ENCODE assay signal across 9 mouse cellular contexts in the genomic region with DNA sequence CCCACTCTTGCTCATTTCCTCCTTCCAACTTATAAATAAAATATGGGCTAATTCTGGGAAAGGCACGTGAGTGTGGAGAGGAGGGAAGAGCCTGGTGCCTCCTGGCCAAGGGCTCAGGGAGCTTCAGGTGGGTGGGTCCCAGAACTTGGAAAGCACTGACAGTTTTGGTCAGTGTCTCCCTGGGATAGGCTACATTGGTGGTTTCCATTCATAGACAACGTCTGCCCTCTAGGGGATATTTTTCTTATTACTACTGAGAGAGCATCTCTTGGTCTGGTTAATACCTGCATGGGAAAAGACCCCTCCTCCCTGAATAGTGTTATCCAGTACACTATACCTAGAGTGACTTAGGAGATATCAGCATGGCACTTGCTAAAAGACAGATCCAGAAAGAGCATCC. TPM values are rescaled to one million over a fixed set of nuclear protein-coding genes. Genes with fewer than 3 reads are reported as not detected.
A peak's percentile ranks its signal among the peaks of the same experiment; 100 is the strongest.
DNase-seq lines count a peak whose midpoint lies in the region; TF ChIP-seq lines count a peak whose summit lies in the region.
"Had no signal": no experiment of that assay in that cellular context is flagged by ENCODE, and none has a peak within 500 bp of the region (broad histone marks: within the 10 kb centered on the region; RNA-seq: fewer than 3 reads in every experiment).

No protein-coding gene starts in this region.

- intact Hi-C loops in gastrocnemius, adult 2 months (cut with DNase I), result no loop called here
- intact Hi-C loops in gastrocnemius, postnatal 14 days (cut with DNase I; ENCODE audit: low total_unique reads), result no loop called here

- DNase-seq in gastrocnemius, adult 2 months, result no peak
- no peak for DNase-seq in gastrocnemius, postnatal 14 days
- peak; percentile 15 for DNase-seq in lung, postnatal 10 days
- no peak for DNase-seq in lung, postnatal 4 days
- DNase-seq in fibroblast of lung, adult 2 months (ENCODE audit: low read depth), result peak; percentile 40
- DNase-seq in splenic B cell, adult 2 months (ENCODE audit: low read depth, low spot score), result peak; percentile 8
- no peak for DNase-seq in urinary bladder, adult 18-20 months (ENCODE audit: low spot score in 2 of 2)
- no peak for DNase-seq in ovary, adult 18-20 months (ENCODE audit: low spot score)

- TF ChIP-seq CTCF in gastrocnemius, adult 2 months (IDR thresholded peaks at IDR 0.05), result peak; percentile 28; the same call in 1 of the 2 replicates

- H3K27ac ChIP-seq in gastrocnemius, adult 2 months, result no peak overlapping the region

- H3K27me3 ChIP-seq in splenic B cell, adult 2 months (ENCODE audit: control insufficient read depth, insufficient read depth, low read length, poor library complexity, severe bottlenecking), result no peaks in the 10 kb centered on the region

- H3K4me3 ChIP-seq in gastrocnemius, adult 2 months, result no peak overlapping the region

- no peaks in the 10 kb centered on the region for H3K36me3 ChIP-seq in splenic B cell, adult 2 months (ENCODE audit: control insufficient read depth, insufficient read depth, low read length, poor library complexity, severe bottlenecking)

RNA-seq across cellular contexts. Expression of a gene that starts 22.8 kb away (rescaled TPM):
- not detected for total RNA-seq in gastrocnemius, adult 2 months (2021)
- total RNA-seq in gastrocnemius, postnatal 14 days (2021), result not detected

RNA-seq across cellular contexts. Expression of a gene that starts 50.4 kb away (rescaled TPM):
- not detected for total RNA-seq in gastrocnemius, adult 2 months (2021)
- under 1 TPM in 1 of 2 experiments, not detected in 1; 0.35 TPM for total RNA-seq in gastrocnemius, postnatal 14 days (2021)
- total RNA-seq: heart, postnatal 14 days had no signal

Comparison
In these comparisons a context has a peak if more than half of its experiments do, and no peak if none do; other contexts are left out.
1. DNase-seq: peak in lung, postnatal 10 days (single experiment), fibroblast of lung, adult 2 months (single experiment) and splenic B cell, adult 2 months (single experiment); none in gastrocnemius, adult 2 months (single experiment), gastrocnemius, postnatal 14 days (single experiment), lung, postnatal 4 days (0 of 2), urinary bladder, adult 18-20 months (0 of 2) and ovary, adult 18-20 months (single experiment).